Mouse (Mus musculus) neural tube, embryonic 15.5 days (tissue): Measurements from ENCODE around the gene Lrmda. TPM values are rescaled to one million over a fixed set of nuclear protein-coding genes. Genes with fewer than 3 reads are reported as not detected.

ENCODE experiments used
- ATAC-seq: fragments of 200-750 bp; cut with Nextera tagmentation; 2 replicates; pipeline ENCODE4 v1.8.0; 2017; ENCODE audit warnings: mild to moderate bottlenecking, moderate TSS enrichment, moderate library complexity; ENCODE audit not compliant: low FRiP score
- H3K27ac ChIP-seq: fragments of 300-500 bp; sonication (generic); replicated peaks from 2 replicates; pipeline ENCODE4 v1.5.1; 2015; ENCODE audit warnings: mild to moderate bottlenecking, inconsistent platforms
- H3K27me3 ChIP-seq: fragments of 300-500 bp; sonication (generic); replicated peaks from 2 replicates; pipeline ENCODE4 v1.6.1; 2015; ENCODE audit warnings: inconsistent platforms
- H3K36me3 ChIP-seq: fragments of 300-500 bp; sonication (generic); 2 replicates; pipeline ENCODE4 v1.6.1; 2015; ENCODE audit warnings: inconsistent platforms
- H3K4me1 ChIP-seq: fragments of 300-500 bp; sonication (generic); 2 replicates; pipeline ENCODE4 v1.6.1; 2015; ENCODE audit warnings: inconsistent platforms
- H3K4me2 ChIP-seq: fragments of 300-500 bp; sonication (generic); 2 replicates; pipeline ENCODE4 v1.6.1; 2015; ENCODE audit warnings: inconsistent platforms, mild to moderate bottlenecking, moderate library complexity
- H3K4me3 ChIP-seq: fragments of 300-500 bp; sonication (generic); replicated peaks from 2 replicates; pipeline ENCODE4 v1.5.1; 2015; ENCODE audit warnings: mild to moderate bottlenecking, inconsistent platforms
- H3K9ac ChIP-seq: fragments of 300-500 bp; sonication (generic); replicated peaks from 2 replicates; pipeline ENCODE4 v1.6.1; 2015; ENCODE audit warnings: mild to moderate bottlenecking, inconsistent platforms
- H3K9me3 ChIP-seq: fragments of 300-500 bp; sonication (generic); replicated peaks from 2 replicates; pipeline ENCODE4 v1.6.1; 2016; ENCODE audit warnings: inconsistent platforms
- WGBS: fragments of 180-500 bp; shearing (Covaris S2); methylation state at CpG from one replicate; pipeline ENCODE4 v1.1.7; 2015; ENCODE audit warnings: mixed read lengths; 5-methylcytosine and 5-hydroxymethylcytosine counted together
- polyA plus RNA-seq: library from polyadenylated mRNA; unstranded; fragments of >200 nt; fragmentation: Nextera tagmentation; extraction: Ambion mirVana; gene quantifications from 2 replicates; pipeline ENCODE4 v1.2.1, GENCODE M21; 2015

Lrmda gene
- polyA plus RNA-seq, 1 experiment from 2014 or later: 0.68 TPM

GRCm38 (mm10) chr14:22364010-22364748 lies 344.7 kb downstream of the Lrmda start:
- Histone ChIP-seq H3K27ac (no peak overlapping the region), H3K4me2 (no peak overlapping the region), H3K4me1 (peaks cover 3% of the 10 kb centered on the region; the same call in 1 of the 2 replicates), H3K9me3 (no peaks in the 10 kb centered on the region), H3K4me3 (no peak overlapping the region), H3K36me3 (no peaks in the 10 kb centered on the region), H3K9ac (no peak overlapping the region), H3K27me3 (no peaks in the 10 kb centered on the region)
- no peak for ATAC-seq
- 72% methylated on average over 6 of the region's 6 CpGs for WGBS

- Histone ChIP-seq H3K9me3 (no peaks in the 10 kb centered on the region), H3K4me2 (no peak overlapping the region), H3K4me3 (no peak overlapping the region), H3K27ac (no peak overlapping the region), H3K9ac (no peak overlapping the region), H3K27me3 (no peaks in the 10 kb centered on the region), H3K4me1 (peaks cover 3% of the 10 kb centered on the region; the same call in 1 of the 2 replicates), H3K36me3 (no peaks in the 10 kb centered on the region)
- ATAC-seq: no peak
- 61% methylated on average over 6 of the region's 6 CpGs for WGBS
Observed at GRCm38 (mm10) chr14:22364771-22365355, 345.4 kb downstream of the Lrmda start.

GRCm38 (mm10) chr14:22367615-22368014 lies 348.1 kb downstream of the Lrmda start:
- Histone ChIP-seq H3K4me2 (no peak overlapping the region), H3K27ac (no peak overlapping the region), H3K4me3 (no peak overlapping the region), H3K27me3 (no peaks in the 10 kb centered on the region), H3K9me3 (no peaks in the 10 kb centered on the region), H3K36me3 (no peaks in the 10 kb centered on the region), H3K4me1 (peaks cover 1% of the 10 kb centered on the region; the same call in 1 of the 2 replicates), H3K9ac (no peak overlapping the region)
- ATAC-seq: no peak
- 57% methylated on average over 4 of the region's 4 CpGs for WGBS

- Histone ChIP-seq H3K4me1 (no peaks in the 10 kb centered on the region), H3K27ac (no peak overlapping the region), H3K27me3 (no peaks in the 10 kb centered on the region), H3K36me3 (no peaks in the 10 kb centered on the region), H3K9ac (no peak overlapping the region), H3K4me3 (no peak overlapping the region), H3K4me2 (no peak overlapping the region), H3K9me3 (no peaks in the 10 kb centered on the region)
- ATAC-seq: no peak
- 78% methylated on average over 8 of the region's 8 CpGs for WGBS
Observed at GRCm38 (mm10) chr14:22371136-22371535, 351.6 kb downstream of the Lrmda start.

GRCm38 (mm10) chr14:22372666-22373360 lies 353.3 kb downstream of the Lrmda start:
- no peaks in the 10 kb centered on the region for H3K36me3 ChIP-seq
- H3K9ac ChIP-seq: no peak overlapping the region
- H3K4me1 ChIP-seq: no peaks in the 10 kb centered on the region
- H3K27me3 ChIP-seq: no peaks in the 10 kb centered on the region
- no peak for ATAC-seq
- H3K4me3 ChIP-seq: no peak overlapping the region
- no peak overlapping the region for H3K4me2 ChIP-seq
- no peaks in the 10 kb centered on the region for H3K9me3 ChIP-seq
- 82% methylated on average over 9 of the region's 9 CpGs for WGBS
- H3K27ac ChIP-seq: no peak overlapping the region

GRCm38 (mm10) chr14:22373361-22373745 lies 353.8 kb downstream of the Lrmda start:
- ATAC-seq: no peak
- Histone ChIP-seq H3K4me2 (no peak overlapping the region), H3K27me3 (no peaks in the 10 kb centered on the region), H3K9me3 (no peaks in the 10 kb centered on the region), H3K9ac (no peak overlapping the region), H3K4me1 (no peaks in the 10 kb centered on the region), H3K27ac (no peak overlapping the region), H3K4me3 (no peak overlapping the region), H3K36me3 (no peaks in the 10 kb centered on the region)
- 87% methylated on average over 3 of the region's 3 CpGs for WGBS

- no peak overlapping the region for H3K4me2 ChIP-seq
- no peaks in the 10 kb centered on the region for H3K9me3 ChIP-seq
- 95% methylated on average over 1 of the region's 1 CpGs for WGBS
- H3K27me3 ChIP-seq: no peaks in the 10 kb centered on the region
- no peak for ATAC-seq
- no peak overlapping the region for H3K4me3 ChIP-seq
- H3K9ac ChIP-seq: no peak overlapping the region
- H3K36me3 ChIP-seq: no peaks in the 10 kb centered on the region
- H3K27ac ChIP-seq: no peak overlapping the region
- H3K4me1 ChIP-seq: no peaks in the 10 kb centered on the region
Observed at GRCm38 (mm10) chr14:22377148-22377547, 357.6 kb downstream of the Lrmda start.

GRCm38 (mm10) chr14:22382101-22382500 lies 362.6 kb downstream of the Lrmda start:
- ATAC-seq: no peak
- H3K27ac ChIP-seq: no peak overlapping the region

GRCm38 (mm10) chr14:22393616-22394015 lies 374.1 kb downstream of the Lrmda start:
- ATAC-seq: no peak
- no peaks in the 10 kb centered on the region for H3K4me1 ChIP-seq
- H3K27me3 ChIP-seq: no peaks in the 10 kb centered on the region
- no peak overlapping the region for H3K4me3 ChIP-seq
- no peaks in the 10 kb centered on the region for H3K9me3 ChIP-seq
- H3K4me2 ChIP-seq: no peak overlapping the region
- no peak overlapping the region for H3K27ac ChIP-seq
- 42% methylated on average over 10 of the region's 10 CpGs for WGBS
- H3K9ac ChIP-seq: no peak overlapping the region
- no peaks in the 10 kb centered on the region for H3K36me3 ChIP-seq

More at GRCm38 (mm10) chr14:22382101-22382500, 362.6 kb downstream of the Lrmda start:
- no peak overlapping the region for H3K4me3 ChIP-seq
- H3K4me1 ChIP-seq: no peaks in the 10 kb centered on the region
- no peaks in the 10 kb centered on the region for H3K9me3 ChIP-seq
- 80% methylated on average over 4 of the region's 4 CpGs for WGBS
- H3K4me2 ChIP-seq: no peak overlapping the region
- H3K27me3 ChIP-seq: no peaks in the 10 kb centered on the region
- H3K9ac ChIP-seq: no peak overlapping the region
- no peaks in the 10 kb centered on the region for H3K36me3 ChIP-seq

GRCm38 (mm10) chr14:22402411-22402810 lies 382.9 kb downstream of the Lrmda start:
- Histone ChIP-seq H3K27ac (no peak overlapping the region), H3K9me3 (no peaks in the 10 kb centered on the region), H3K4me1 (peaks cover 14% of the 10 kb centered on the region), H3K27me3 (no peaks in the 10 kb centered on the region), H3K36me3 (no peaks in the 10 kb centered on the region), H3K9ac (no peak overlapping the region), H3K4me2 (no peak overlapping the region), H3K4me3 (no peak overlapping the region)
- WGBS: 37% methylated on average over 4 of the region's 4 CpGs
- ATAC-seq: no peak

GRCm38 (mm10) chr14:22406623-22407022 lies 387.1 kb downstream of the Lrmda start:
- peaks cover 14% of the 10 kb centered on the region for H3K4me1 ChIP-seq
- no peak overlapping the region for H3K27ac ChIP-seq
- WGBS: 68% methylated on average over 5 of the region's 5 CpGs
- no peaks in the 10 kb centered on the region for H3K27me3 ChIP-seq
- H3K4me3 ChIP-seq: no peak overlapping the region
- ATAC-seq: no peak
- no peaks in the 10 kb centered on the region for H3K36me3 ChIP-seq
- no peak overlapping the region for H3K9ac ChIP-seq
- no peak overlapping the region for H3K4me2 ChIP-seq
- no peaks in the 10 kb centered on the region for H3K9me3 ChIP-seq

- Histone ChIP-seq H3K9ac (no peak overlapping the region), H3K4me1 (peaks cover 7% of the 10 kb centered on the region), H3K4me3 (no peak overlapping the region), H3K27ac (no peak overlapping the region), H3K4me2 (no peak overlapping the region), H3K9me3 (no peaks in the 10 kb centered on the region), H3K27me3 (no peaks in the 10 kb centered on the region), H3K36me3 (no peaks in the 10 kb centered on the region)
- WGBS: 80% methylated on average over 1 of the region's 1 CpGs
- no peak for ATAC-seq
Observed at GRCm38 (mm10) chr14:22410826-22411225, 391.3 kb downstream of the Lrmda start.
